Mouse (Mus musculus) heart, embryonic 14.5 days (tissue): ENCODE results near the gene Atg13. TPM values are rescaled to one million over a fixed set of nuclear protein-coding genes. Genes with fewer than 3 reads are reported as not detected.
A peak's percentile ranks its signal among the peaks of the same experiment; 100 is the strongest.

Source experiments
- ATAC-seq: fragments of 200-750 bp; cut with Nextera tagmentation; 2 replicates; pipeline ENCODE4 v1.8.0; 2017; ENCODE audit warnings: low read depth, moderate TSS enrichment; ENCODE audit not compliant: insufficient number of reproducible peaks, insufficient read depth, low FRiP score
- H3K27ac ChIP-seq, 2 experiments: fragments of 200-500 bp in 1 of 2; fragments of 300-500 bp in 1 of 2; sonication (generic) in 1 of 2; replicated peaks in 1 of 2; 2 replicates each; pipeline ENCODE4 v1.5.1; 2012 to 2014; ENCODE audit warnings: low read depth in 2 of 2, low read length in 2 of 2, control low read depth in 1 of 2, mild to moderate bottlenecking in 1 of 2, mixed read lengths in 1 of 2; ENCODE audit not compliant: control insufficient read depth in 1 of 2, insufficient read depth in 1 of 2
- H3K27me3 ChIP-seq: fragments of 300-500 bp; sonication (generic); 2 replicates; pipeline ENCODE4 v1.6.1; 2014; ENCODE audit warnings: mild to moderate bottlenecking, low read length, control low read depth; ENCODE audit not compliant: control insufficient read depth, insufficient read depth
- H3K36me3 ChIP-seq: fragments of 300-500 bp; sonication (generic); 2 replicates; pipeline ENCODE4 v1.6.1; 2014; ENCODE audit warnings: mild to moderate bottlenecking, control low read depth, low read length, mixed read lengths; ENCODE audit not compliant: control insufficient read depth, insufficient read depth
- H3K4me1 ChIP-seq, 2 experiments: fragments of 200-500 bp in 1 of 2; fragments of 300-500 bp in 1 of 2; sonication (generic) in 1 of 2; 2 replicates each; pipeline ENCODE4 v1.6.1; 2012 to 2014; ENCODE audit warnings: low read length in 2 of 2, control low read depth in 1 of 2, mixed read lengths in 1 of 2; ENCODE audit not compliant: control insufficient read depth in 2 of 2, insufficient read depth in 2 of 2
- H3K4me2 ChIP-seq: fragments of 300-500 bp; sonication (generic); 2 replicates; pipeline ENCODE4 v1.6.1; 2014; ENCODE audit warnings: mild to moderate bottlenecking, low read length
- H3K4me3 ChIP-seq, 2 experiments: fragments of 200-500 bp in 1 of 2; fragments of 300-500 bp in 1 of 2; sonication (generic) in 1 of 2; 2 replicates each; pipeline ENCODE4 v1.5.1; 2012 to 2014; ENCODE audit warnings: low read length in 2 of 2, mild to moderate bottlenecking in 2 of 2, control low read depth in 1 of 2, low read depth in 1 of 2, moderate library complexity in 1 of 2; ENCODE audit not compliant: control insufficient read depth in 1 of 2, insufficient read depth in 1 of 2
- H3K9ac ChIP-seq: fragments of 300-500 bp; sonication (generic); 2 replicates; pipeline ENCODE4 v1.6.1; 2014; ENCODE audit warnings: mild to moderate bottlenecking, low read length
- H3K9me3 ChIP-seq: fragments of 300-500 bp; sonication (generic); 2 replicates; pipeline ENCODE4 v1.6.1; 2016; ENCODE audit warnings: low read length, control low read depth; ENCODE audit not compliant: control insufficient read depth
- WGBS: fragments of 180-500 bp; shearing (Covaris S2); extraction: QIAGEN DNeasy Blood & Tissue Kit; methylation state at CpG from one replicate; pipeline ENCODE4 v1.1.7; 2014; 5-methylcytosine and 5-hydroxymethylcytosine counted together
- polyA plus RNA-seq: library from polyadenylated mRNA; unstranded; fragments of >200 nt; fragmentation: Nextera tagmentation; extraction: Ambion mirVana; gene quantifications from 2 replicates; pipeline ENCODE4 v1.2.1, GENCODE M21; 2014

Gene Atg13
- polyA plus RNA-seq, 1 experiment from 2014 or later: 29.0 TPM

GRCm38 (mm10) chr2:91669326-91669725, 41.0 kb downstream of the Atg13 start:
- Histone ChIP-seq H3K4me2 (no peak overlapping the region), H3K4me3 (no peak overlapping the region), H3K27ac (no peak overlapping the region), H3K9me3 (no peaks in the 10 kb centered on the region), H3K36me3 (peaks cover 92% of the 10 kb centered on the region), H3K27me3 (no peaks in the 10 kb centered on the region), H3K4me1 (peaks cover 4 to 5% of the 10 kb centered on the region in 2 experiments; a peak in 3 of 4 replicates), H3K9ac (no peak overlapping the region)
- WGBS: 86% methylated on average over 8 of the region's 8 CpGs
- no peak for ATAC-seq

GRCm38 (mm10) chr2:91667747-91668146, 42.6 kb downstream of the Atg13 start:
- no peak overlapping the region for H3K27ac ChIP-seq
- ATAC-seq: no peak
- H3K9me3 ChIP-seq: no peaks in the 10 kb centered on the region
- 54% methylated on average over 2 of the region's 2 CpGs for WGBS
- H3K27me3 ChIP-seq: no peaks in the 10 kb centered on the region
- H3K36me3 ChIP-seq: peaks cover 94% of the 10 kb centered on the region
- H3K4me2 ChIP-seq: no peak overlapping the region
- no peak overlapping the region for H3K9ac ChIP-seq
- no peak overlapping the region for H3K4me3 ChIP-seq
- peaks cover 4 to 5% of the 10 kb centered on the region in 2 experiments; a peak in 3 of 4 replicates for H3K4me1 ChIP-seq

GRCm38 (mm10) chr2:91666386-91666910, 43.9 kb downstream of the Atg13 start:
- Histone ChIP-seq H3K4me1 (peaks cover 4 to 5% of the 10 kb centered on the region in 2 experiments; a peak in 3 of 4 replicates), H3K9me3 (no peaks in the 10 kb centered on the region), H3K27me3 (no peaks in the 10 kb centered on the region), H3K4me2 (no peak overlapping the region), H3K9ac (no peak overlapping the region), H3K27ac (no peak overlapping the region), H3K36me3 (peaks cover 94% of the 10 kb centered on the region), H3K4me3 (no peak overlapping the region)
- 79% methylated on average over 6 of the region's 6 CpGs for WGBS
- no peak for ATAC-seq

GRCm38 (mm10) chr2:91664780-91665179, 45.6 kb downstream of the Atg13 start:
- H3K27me3 ChIP-seq: no peaks in the 10 kb centered on the region
- no peak for ATAC-seq
- no peak overlapping the region for H3K9ac ChIP-seq
- H3K9me3 ChIP-seq: no peaks in the 10 kb centered on the region
- H3K4me1 ChIP-seq: peaks cover 4 to 5% of the 10 kb centered on the region in 2 experiments; a peak in 3 of 4 replicates
- no peak overlapping the region for H3K27ac ChIP-seq
- peaks cover 93% of the 10 kb centered on the region for H3K36me3 ChIP-seq
- H3K4me2 ChIP-seq: no peak overlapping the region
- H3K4me3 ChIP-seq: no peak overlapping the region

- Histone ChIP-seq H3K9ac (no peak overlapping the region), H3K36me3 (peaks cover 94% of the 10 kb centered on the region), H3K4me2 (no peak overlapping the region), H3K4me1 (peaks cover 9 to 11% of the 10 kb centered on the region in 2 experiments), H3K27ac (no peak overlapping the region), H3K27me3 (no peaks in the 10 kb centered on the region), H3K9me3 (no peaks in the 10 kb centered on the region), H3K4me3 (no peak overlapping the region)
- no peak for ATAC-seq
- WGBS: 93% methylated on average over 6 of the region's 6 CpGs
Observed at GRCm38 (mm10) chr2:91660981-91661380, 49.4 kb downstream of the Atg13 start.

GRCm38 (mm10) chr2:91659657-91660056, 50.7 kb downstream of the Atg13 start:
- Histone ChIP-seq H3K27ac (no peak overlapping the region), H3K4me2 (no peak overlapping the region), H3K4me3 (no peak overlapping the region), H3K4me1 (peaks cover 19 to 25% of the 10 kb centered on the region in 2 experiments), H3K36me3 (peaks cover 98% of the 10 kb centered on the region), H3K9me3 (no peaks in the 10 kb centered on the region), H3K27me3 (no peaks in the 10 kb centered on the region), H3K9ac (no peak overlapping the region)
- WGBS: 91% methylated on average over 8 of the region's 8 CpGs
- ATAC-seq: no peak

GRCm38 (mm10) chr2:91656774-91657173, 53.6 kb downstream of the Atg13 start:
- no peak for ATAC-seq
- 44% methylated on average over 8 of the region's 8 CpGs for WGBS

GRCm38 (mm10) chr2:91655827-91656226, 54.5 kb downstream of the Atg13 start:
- peak; percentile 32; the same call in 1 of the 2 replicates for ATAC-seq
- 19% methylated on average over 6 of the region's 6 CpGs for WGBS
- peaks cover 74% of the 10 kb centered on the region for H3K36me3 ChIP-seq
- peaks cover 34 to 56% of the 10 kb centered on the region in 2 experiments for H3K4me1 ChIP-seq
- no peaks in the 10 kb centered on the region for H3K27me3 ChIP-seq
- H3K9ac ChIP-seq: peak overlapping the region; percentile 35
- no peaks in the 10 kb centered on the region for H3K9me3 ChIP-seq
- no peak overlapping the region for H3K4me3 ChIP-seq
- H3K4me2 ChIP-seq: peak overlapping the region; percentile 19
- H3K27ac ChIP-seq: peak overlapping the region; percentile 75 to 85

More at GRCm38 (mm10) chr2:91656774-91657173, 53.6 kb downstream of the Atg13 start:
- H3K4me2 ChIP-seq: peak overlapping the region; percentile 19
- peaks cover 32 to 47% of the 10 kb centered on the region in 2 experiments for H3K4me1 ChIP-seq
- H3K9me3 ChIP-seq: no peaks in the 10 kb centered on the region
- no peak overlapping the region for H3K4me3 ChIP-seq
- no peaks in the 10 kb centered on the region for H3K27me3 ChIP-seq
- H3K36me3 ChIP-seq: peaks cover 84% of the 10 kb centered on the region
- H3K9ac ChIP-seq: no peak overlapping the region
- peak overlapping the region; percentile 25 to 75; a peak in 2 of 4 replicates for H3K27ac ChIP-seq
